Comparison of ENCODE assay signal across 10 mouse cellular contexts in genomic region chr12:111906309-111906875, GRCm38 (mm10). TPM values are rescaled to one million over a fixed set of nuclear protein-coding genes. Genes with fewer than 3 reads are reported as not detected.
DNase-seq lines count a peak whose midpoint lies in the region; ATAC-seq lines count a peak whose summit lies in the region.
"Had no signal": no experiment of that assay in that cellular context is flagged by ENCODE, and none has a peak within 500 bp of the region (broad histone marks: within the 10 kb centered on the region; RNA-seq: fewer than 3 reads in every experiment).

No protein-coding gene starts in this region.

- no peak for ATAC-seq in heart, embryonic 12.5 days (ENCODE audit: insufficient number of reproducible peaks, low FRiP score)
- ATAC-seq in hindbrain, embryonic 14.5 days (ENCODE audit: low FRiP score): no peak
- no peak for ATAC-seq in midbrain, embryonic 12.5 days (ENCODE audit: low FRiP score, low read depth)

- whole genome bisulfite sequencing in heart, embryonic 12.5 days: 41% methylated on average over 5 of the region's 5 CpGs
- 61% methylated on average over 5 of the region's 5 CpGs for WGBS in hindbrain, embryonic 14.5 days
- 45% methylated on average over 5 of the region's 5 CpGs for WGBS in midbrain, embryonic 12.5 days

- H3K4me1 ChIP-seq in heart, embryonic 12.5 days (replicated peaks): peaks cover 15% of the 10 kb centered on the region
- peaks cover 11% of the 10 kb centered on the region for H3K4me1 ChIP-seq in brown adipose tissue, adult 24 weeks (ENCODE audit: control insufficient read depth, insufficient read depth, insufficient read length, low read length)
- H3K4me1 ChIP-seq in hindbrain, embryonic 14.5 days (replicated peaks; ENCODE audit: control insufficient read depth, insufficient read depth, low read length): peaks cover 16% of the 10 kb centered on the region
- H3K4me1 ChIP-seq in midbrain, embryonic 12.5 days: peaks cover 9% of the 10 kb centered on the region

- peaks cover 5% of the 10 kb centered on the region; the same call in 1 of the 2 replicates for H3K27me3 ChIP-seq in heart, embryonic 12.5 days (replicated peaks)
- 0 out of 2 replicates have a peak, but pooled peaks cover 13% of the 10 kb centered on the region for H3K27me3 ChIP-seq in hindbrain, embryonic 14.5 days (ENCODE audit: control insufficient read depth, insufficient read depth, low read length)
- peaks cover 52% of the 10 kb centered on the region for H3K27me3 ChIP-seq in midbrain, embryonic 12.5 days

- H3K9me3 ChIP-seq in heart, embryonic 12.5 days (replicated peaks): no peaks in the 10 kb centered on the region
- H3K9me3 ChIP-seq in hindbrain, embryonic 14.5 days (ENCODE audit: control insufficient read depth, low read length): no peaks in the 10 kb centered on the region
- no peaks in the 10 kb centered on the region for H3K9me3 ChIP-seq in midbrain, embryonic 12.5 days

- no peak overlapping the region for H3K9ac ChIP-seq in heart, embryonic 12.5 days
- peak overlapping the region; percentile 90 for H3K9ac ChIP-seq in hindbrain, embryonic 14.5 days
- no peak overlapping the region for H3K9ac ChIP-seq in midbrain, embryonic 12.5 days (replicated peaks)

- no peaks in the 10 kb centered on the region for H3K36me3 ChIP-seq in heart, embryonic 12.5 days
- H3K36me3 ChIP-seq in hindbrain, embryonic 14.5 days (replicated peaks; ENCODE audit: control insufficient read depth, insufficient read depth): no peaks in the 10 kb centered on the region
- H3K36me3 ChIP-seq in midbrain, embryonic 12.5 days: no peaks in the 10 kb centered on the region

- no peak overlapping the region for H3K27ac ChIP-seq in heart, embryonic 12.5 days (ENCODE audit: poor library complexity, severe bottlenecking)
- H3K27ac ChIP-seq in brown adipose tissue, adult 24 weeks (replicated peaks; ENCODE audit: low read depth, low read length): no peak overlapping the region
- no peak overlapping the region for H3K27ac ChIP-seq in hindbrain, embryonic 14.5 days
- H3K27ac ChIP-seq in midbrain, embryonic 12.5 days (replicated peaks): no peak overlapping the region

- H3K4me2 ChIP-seq in heart, embryonic 12.5 days: peak overlapping the region; percentile 87
- peak overlapping the region; percentile 90 for H3K4me2 ChIP-seq in hindbrain, embryonic 14.5 days (replicated peaks)
- H3K4me2 ChIP-seq in midbrain, embryonic 12.5 days (replicated peaks): peak overlapping the region; percentile 92

- DNase-seq in heart, postnatal 10 days: no peak
- DNase-seq in hindbrain, embryonic 14.5 days (ENCODE audit: low spot score): no peak
- no peak for DNase-seq in spleen, adult 18-20 months
- DNase-seq in embryo, embryonic 10 days (ENCODE audit: low spot score): no peak
- no peak for DNase-seq in adrenal gland, postnatal 14 days
- DNase-seq: kidney, adult 2 months; thymus, postnatal 36 days had no signal

- intact Hi-C loops in heart, postnatal 10 days (cut with DNase I): loop anchor here (2.0 kb wide), 2 partner anchors 28 to 38 kb away; no protein-coding TSS in a partner anchor

- peak overlapping the region; percentile 83 for H3K4me3 ChIP-seq in heart, embryonic 12.5 days
- H3K4me3 ChIP-seq in brown adipose tissue, adult 24 weeks (ENCODE audit: insufficient read depth, low read depth, low read length): peak overlapping the region; percentile 91; the same call in 1 of the 2 replicates
- peak overlapping the region; percentile 86 for H3K4me3 ChIP-seq in hindbrain, embryonic 14.5 days (replicated peaks; ENCODE audit: low read length)
- H3K4me3 ChIP-seq in midbrain, embryonic 12.5 days: peak overlapping the region; percentile 69

RNA-seq across cellular contexts. Expression of gene Ppp1r13b, which starts 1.5 kb away (rescaled TPM):
- polyA plus RNA-seq in heart, embryonic 12.5 days (2016; fragmentation: Nextera tagmentation; extraction: Ambion mirVana): 17.9 and 19.8 TPM in 2 replicates
- 10 to 100 TPM; 23.4 to 26.8 TPM for total RNA-seq in heart, postnatal 10 days (2021)
- polyA plus RNA-seq in brown adipose tissue, adult 24 weeks (2012; ENCODE audit: insufficient read depth, insufficient read length, missing spikeins): 4.5 and 5.9 TPM in 2 replicates
- polyA plus RNA-seq in hindbrain, embryonic 14.5 days (2014; fragmentation: Nextera tagmentation; extraction: Ambion mirVana): 38.0 and 43.3 TPM in 2 replicates
- 11.6 and 12.8 TPM in 2 replicates for polyA plus RNA-seq in midbrain, embryonic 12.5 days (2016; fragmentation: Nextera tagmentation; extraction: Ambion mirVana)
- total RNA-seq in adrenal gland, postnatal 14 days (2021): 17.5 and 22.0 TPM in 2 replicates
